Mouse (Mus musculus) small intestine, adult 2 months (tissue): ENCODE measurements at regions not wholly inside any gene's neighbourhood (a gene's known extent, or its start where the extent isn't known, plus 50 kb on each side); places are given as distances from the start of the nearest gene placed in this dataset.

ENCODE experiments used
- CTCF ChIP-seq: fragments of 200-500 bp; IDR thresholded peaks from 2 replicates; pipeline ENCODE4 v1.5.1; 2012; ENCODE audit warnings: low read depth, mild to moderate bottlenecking, control low read depth, inconsistent platforms, low read length, moderate library complexity, mixed read lengths; ENCODE audit not compliant: insufficient replicate concordance, insufficient read length; ENCODE audit errors: extremely low read depth
- POLR2A ChIP-seq: fragments of 200-500 bp; IDR thresholded peaks from 2 replicates; pipeline ENCODE4 v1.6.1; 2012; ENCODE audit warnings: low read depth, mild to moderate bottlenecking, control low read depth, inconsistent platforms, low read length, moderate library complexity

- no peak for TF ChIP-seq CTCF
- no peak for TF ChIP-seq POLR2A
These were observed 143.6 kb upstream of the Adgrl4 start for GRCm38 (mm10) chr3:151293981-151294605.
